Mouse (Mus musculus): ENCODE measurements around the gene Mrm2.
"Not testable (repeated sequence)": the region's sequence is repeated elsewhere in the genome, so short reads cannot be mapped to it uniquely, and the experiment has no call there.

Gene Mrm2

DNA sequence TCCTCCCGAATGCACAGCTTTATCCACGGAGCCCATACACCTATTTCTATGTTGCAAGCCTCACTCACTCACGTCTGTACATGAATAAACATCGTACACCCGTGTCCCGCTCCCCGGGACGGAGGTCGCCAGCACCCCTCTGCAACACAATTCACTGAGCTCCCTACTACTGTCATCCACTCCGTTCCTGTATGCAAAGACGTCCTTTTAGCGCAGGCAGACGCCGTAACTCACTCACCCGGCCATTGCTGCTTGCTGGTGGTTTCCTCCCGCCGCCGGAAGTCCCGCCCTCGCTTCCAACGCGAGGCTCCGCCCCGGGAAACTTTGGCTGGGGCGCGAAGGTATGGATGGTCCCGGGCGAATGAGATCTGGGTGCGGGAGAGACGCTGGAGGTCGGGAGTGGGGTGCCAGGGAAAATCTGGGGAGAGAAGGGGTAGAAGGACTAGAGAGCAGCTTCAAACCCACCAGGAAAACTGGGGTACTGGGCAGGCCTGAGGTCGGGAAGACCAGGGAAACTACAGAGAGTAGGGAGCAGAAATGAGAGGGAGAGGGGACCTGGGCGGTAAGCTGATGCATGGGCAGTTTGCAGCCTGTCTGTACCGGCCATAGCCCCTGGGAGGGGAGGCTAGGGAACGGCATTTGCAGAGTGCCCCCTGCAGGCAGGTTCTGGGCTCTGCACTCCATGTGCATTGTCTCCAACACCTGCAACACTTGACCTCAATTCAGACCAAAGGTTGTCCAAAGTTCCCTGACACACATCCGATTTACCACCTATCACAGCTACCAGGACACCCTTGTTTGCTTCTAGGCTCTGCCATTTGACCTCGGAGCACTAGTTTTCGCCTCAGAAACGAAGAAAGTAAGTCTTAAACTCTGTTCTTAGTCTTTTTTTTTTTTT is at the start of gene Mrm2:
Gene Mrm2 (minus strand): TSS at position 284 of the 898 bp plus-strand sequence.
- in situ Hi-C loops (cut with MboI, MseI), result no loop called here

DNA sequence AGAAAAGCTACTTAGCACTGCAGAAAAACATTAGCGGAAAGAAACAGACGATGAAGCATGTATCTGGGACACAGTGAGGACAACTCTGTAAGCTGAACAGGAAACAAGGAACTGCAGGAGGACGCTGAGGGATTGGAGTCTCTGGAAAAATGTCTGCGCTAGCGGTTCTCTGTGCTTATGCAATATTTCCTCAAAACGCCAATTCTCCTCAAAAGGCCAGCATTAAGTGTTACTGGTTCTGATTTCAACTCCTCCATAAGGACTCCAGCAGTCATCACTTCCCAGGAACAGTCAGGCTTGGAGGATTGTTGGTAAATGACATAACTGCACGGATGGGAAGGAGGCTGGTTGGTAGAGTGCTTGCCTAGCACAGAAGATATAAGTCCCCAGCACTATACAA is 49.5 kb upstream of the Mrm2 start:
- in situ Hi-C loops (cut with MboI, MseI), result no loop called here

DNA sequence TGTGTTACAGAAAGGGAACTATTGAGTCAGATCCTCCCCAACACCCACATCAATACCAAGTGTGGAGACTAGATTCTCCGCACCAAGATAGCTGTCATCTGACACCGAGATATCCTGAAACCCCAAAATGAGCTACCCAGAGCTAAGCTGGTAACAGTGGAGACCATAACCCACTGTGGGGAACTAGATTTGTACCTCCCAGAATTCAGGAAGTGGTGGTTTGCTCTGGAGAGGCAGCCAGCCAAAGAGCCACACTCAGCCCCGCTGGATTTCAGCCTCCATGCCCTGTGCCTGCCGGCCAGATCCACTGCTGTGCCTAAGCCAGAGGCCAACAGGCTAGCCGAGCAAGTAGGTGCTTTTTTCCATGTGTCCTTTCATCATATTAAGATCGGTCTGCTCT is 47.6 kb upstream of the Mrm2 start:
- in situ Hi-C loops (cut with MboI, MseI), result no loop called here

DNA sequence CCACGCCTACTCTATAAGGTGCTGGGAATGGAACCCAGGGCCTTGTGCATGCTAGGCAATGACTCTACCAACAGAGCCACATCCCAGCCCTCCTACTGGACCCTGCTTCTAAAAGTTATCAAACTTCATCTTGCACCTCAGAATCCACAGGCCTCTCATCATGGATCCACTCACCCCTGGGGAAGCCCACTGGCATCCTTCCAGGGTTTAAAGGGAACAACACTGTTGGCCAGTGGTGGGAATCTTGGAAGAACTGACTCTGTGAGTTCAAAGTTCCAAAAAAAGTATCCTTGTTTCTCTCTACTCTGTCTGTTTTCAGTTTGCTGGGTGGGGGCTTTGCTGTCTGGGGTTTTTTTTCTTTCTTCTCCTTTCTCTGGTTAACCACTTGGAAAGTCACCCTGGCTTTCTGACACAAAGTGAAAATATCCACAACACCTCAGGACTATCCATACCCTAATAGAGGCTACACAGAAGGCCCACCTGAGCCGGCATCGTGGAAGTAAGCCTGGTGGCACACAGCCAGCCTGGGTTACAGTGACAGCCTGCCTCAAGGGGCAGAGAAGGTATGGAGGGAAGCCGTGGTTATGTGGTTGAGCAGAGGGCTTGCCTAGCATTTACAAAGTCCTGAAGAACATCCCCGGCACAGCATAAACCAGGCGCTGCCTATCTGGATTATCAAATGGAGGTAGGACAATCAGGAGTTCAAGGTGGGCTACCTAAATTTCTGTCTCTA is 46.6 kb upstream of the Mrm2 start:
- in situ Hi-C loops (cut with MboI, MseI), result no loop called here

DNA sequence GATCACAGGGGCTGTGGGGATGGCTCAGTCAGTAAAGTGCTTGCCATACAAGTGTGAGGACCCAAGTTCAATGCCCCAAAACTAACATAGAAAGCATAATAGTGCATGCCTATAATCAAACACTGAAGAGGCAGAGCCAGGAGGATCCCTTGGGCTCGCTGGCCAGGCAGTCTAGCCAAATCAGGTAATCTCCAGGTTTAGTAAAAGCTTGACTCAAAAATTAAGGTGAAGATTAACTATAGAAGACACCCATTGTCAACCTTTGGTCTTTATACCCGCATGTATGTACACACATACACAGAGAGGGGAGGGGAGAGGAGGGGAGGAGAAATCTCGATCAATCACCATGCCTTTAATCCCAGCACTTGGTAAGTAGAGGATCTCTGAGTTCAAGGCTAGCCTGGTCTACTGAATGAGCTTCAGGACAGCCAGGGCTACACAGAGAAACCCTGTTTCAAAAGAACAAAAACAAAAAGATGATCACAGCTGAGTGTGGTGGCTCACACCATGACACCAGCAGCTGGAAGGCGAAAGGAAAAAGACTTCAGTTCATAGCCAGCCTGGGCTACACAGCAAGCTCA is 43.6 kb upstream of the Mrm2 start:
- in situ Hi-C loops (cut with MboI, MseI), result no loop called here

DNA sequence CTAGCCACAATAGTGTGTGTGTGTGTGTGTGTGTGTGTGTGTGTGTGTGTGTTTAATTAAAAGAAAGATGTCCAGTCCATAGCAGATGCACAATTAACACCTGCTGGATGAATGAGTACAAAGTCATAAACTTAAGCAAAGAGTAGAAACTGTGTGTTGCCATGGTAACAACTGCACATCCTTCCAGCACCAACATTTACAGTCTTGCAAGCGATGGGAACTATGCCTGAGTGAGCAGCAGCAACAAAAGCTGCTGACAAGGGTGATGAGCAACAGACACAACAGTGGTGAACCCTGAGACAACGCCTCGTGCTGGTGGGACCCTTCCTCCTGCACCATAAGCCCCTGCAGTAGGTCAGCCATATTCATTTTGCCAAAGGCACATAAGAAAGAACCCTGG is 42.5 kb upstream of the Mrm2 start:
- in situ Hi-C loops (cut with MboI, MseI), result no loop called here

DNA sequence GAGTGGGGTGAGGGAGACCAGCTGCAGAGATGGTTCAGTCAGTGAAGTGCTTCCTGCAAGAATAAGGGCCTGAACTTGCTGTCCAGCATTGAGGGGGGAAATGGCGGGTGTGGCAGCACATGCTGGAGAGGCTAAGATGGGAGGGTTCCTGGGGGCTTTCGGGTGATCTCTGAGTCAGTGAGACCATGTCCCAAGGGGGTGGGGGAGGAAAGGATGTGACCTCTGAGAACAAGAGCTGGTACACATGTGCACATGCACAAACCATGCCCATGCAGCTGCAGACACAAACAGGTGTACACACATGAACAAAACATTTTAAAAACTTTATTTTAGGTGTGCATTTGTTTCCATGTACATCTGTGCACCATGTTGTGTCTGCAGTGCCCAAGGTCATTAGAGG is 42.0 kb upstream of the Mrm2 start:
- in situ Hi-C loops (cut with MboI, MseI), result no loop called here

DNA sequence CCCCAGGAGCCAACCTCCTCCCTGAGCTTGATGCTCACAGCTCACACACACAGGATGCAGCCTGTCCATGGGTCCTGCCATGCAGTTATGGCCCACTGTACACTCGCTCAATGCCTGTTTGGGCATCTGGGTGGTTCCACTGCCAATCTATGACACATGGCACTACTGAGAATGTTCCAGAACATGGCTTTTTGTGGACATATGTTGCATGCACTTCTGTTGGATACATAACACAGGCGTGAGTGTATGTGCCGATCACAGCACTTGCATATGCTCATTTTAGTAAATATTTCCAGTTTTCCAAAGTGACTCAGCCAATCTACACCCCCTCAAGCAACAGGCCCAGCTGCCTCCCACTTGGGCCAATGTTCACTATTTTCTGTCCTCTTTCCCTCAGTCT is 40.0 kb upstream of the Mrm2 start:
- in situ Hi-C loops (cut with MboI, MseI), result no loop called here

DNA sequence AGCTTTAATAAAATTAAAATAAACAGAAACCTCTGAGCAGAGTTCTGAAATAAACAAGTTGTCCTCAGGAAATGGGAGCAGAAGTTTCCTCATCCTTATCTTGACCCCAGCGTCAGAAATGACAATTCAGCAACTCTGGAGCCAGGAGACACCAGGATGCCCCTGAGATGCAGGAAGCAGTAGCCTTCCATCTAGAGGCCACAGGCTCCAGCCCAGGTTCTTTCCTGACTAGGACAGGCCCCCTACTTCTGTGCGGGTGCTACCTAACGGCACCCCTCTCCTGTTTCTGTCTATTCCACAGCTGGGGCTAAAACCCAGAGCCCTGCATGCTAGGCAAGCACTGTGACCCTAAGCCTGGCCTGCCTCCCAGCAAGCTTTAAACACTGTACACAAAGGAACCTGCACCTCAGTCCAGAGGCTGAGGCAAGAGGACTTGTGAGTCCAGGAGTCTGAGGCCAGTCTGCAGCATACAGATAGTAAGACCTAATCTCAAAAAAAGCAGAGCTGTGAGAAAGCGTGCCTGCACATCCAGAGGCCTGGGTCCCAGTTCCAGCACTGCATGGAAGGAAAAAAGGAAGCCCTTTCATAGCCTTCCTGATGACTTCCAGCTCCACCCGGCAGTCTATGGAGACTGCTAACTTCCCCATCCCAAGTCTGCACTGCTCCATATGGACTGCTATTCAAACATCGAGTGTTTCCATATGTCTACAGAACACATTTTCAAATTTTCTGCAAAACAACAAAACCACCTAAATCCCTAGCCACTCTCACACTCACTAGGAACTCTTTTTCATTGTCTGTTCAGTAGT is 39.0 kb upstream of the Mrm2 start:
- in situ Hi-C loops (cut with MboI, MseI), result no loop called here

DNA sequence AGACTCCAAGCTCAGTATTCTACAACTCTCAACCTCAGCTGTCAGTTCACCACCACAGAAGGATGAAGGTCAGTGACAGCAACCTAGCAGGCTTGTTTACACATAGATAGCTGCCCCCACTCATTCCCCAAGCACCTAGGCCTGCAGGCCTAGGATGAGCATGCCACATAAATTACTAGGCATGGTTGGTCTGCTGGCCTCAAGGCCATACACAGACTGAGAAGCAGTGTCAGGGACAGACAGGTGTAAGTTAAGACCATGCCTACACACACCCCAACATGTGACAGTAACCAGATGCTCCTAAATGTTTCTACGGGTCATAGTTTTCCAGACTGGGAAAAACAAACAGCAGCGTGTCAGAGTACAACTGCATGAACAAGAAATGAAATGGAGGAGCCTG is 37.8 kb upstream of the Mrm2 start:
- in situ Hi-C loops (cut with MboI, MseI), result no loop called here

DNA sequence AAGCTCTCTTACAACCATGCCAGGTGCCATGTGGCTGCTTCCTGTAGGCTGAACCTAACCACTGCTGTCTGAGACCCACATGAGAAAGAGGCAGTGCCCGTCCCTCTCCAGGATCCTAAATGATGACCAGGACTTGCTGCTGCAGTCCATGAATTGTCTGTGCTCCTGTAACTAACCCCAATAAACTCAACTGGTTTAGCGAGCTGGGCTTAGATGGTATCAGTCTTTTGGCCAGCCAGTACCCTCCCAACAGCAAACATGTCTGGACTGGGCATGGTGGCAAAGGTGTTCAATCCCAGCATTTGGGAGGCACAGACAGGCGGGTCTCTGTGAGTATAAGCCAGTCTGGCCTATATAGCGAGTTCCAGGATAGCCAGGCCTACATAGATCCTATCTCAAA is 37.2 kb upstream of the Mrm2 start:
- in situ Hi-C loops (cut with MboI, MseI), result no loop called here

DNA sequence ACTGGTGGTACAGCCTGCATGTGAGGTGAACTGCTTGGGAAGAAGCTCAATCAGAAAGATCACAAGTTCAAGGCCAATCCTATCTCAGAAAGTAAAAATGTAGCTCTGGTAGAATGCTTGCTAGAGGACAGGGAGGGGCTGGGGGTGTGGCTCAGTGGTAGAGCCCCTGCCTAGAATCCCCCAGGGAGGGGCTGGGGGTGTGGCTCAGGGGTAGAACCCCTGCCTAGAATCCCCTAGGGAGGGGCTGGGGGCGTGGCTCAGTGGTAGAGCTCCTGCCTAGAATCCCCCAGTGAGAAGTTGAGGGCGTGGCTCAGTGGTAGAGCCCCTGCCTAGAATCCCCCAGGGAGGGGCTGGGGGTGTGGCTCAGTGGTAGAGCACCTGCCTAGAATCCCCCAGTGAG is 36.4 kb upstream of the Mrm2 start:
- in situ Hi-C loops (cut with MboI, MseI), result not testable (repeated sequence)

DNA sequence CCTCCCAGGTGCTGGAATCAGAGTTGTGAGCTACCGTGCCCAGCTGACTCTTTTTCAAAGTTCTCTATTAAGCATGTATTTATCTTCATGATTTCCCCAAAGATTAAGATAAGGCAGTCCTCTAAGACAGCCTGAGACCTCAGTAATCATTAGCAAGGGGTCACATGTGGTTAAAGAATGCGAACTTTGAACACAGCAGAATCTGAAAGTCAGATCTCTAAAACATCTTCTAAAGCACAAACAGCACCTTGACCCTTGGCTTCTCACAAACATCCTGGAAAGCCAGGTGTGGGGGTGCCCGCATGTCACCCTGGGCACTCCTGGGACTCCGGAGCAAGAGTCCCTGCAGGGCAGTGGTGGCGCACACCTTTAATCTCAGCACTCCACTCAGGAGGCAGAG is 32.7 kb upstream of the Mrm2 start:
- in situ Hi-C loops (cut with MboI, MseI), result no loop called here

DNA sequence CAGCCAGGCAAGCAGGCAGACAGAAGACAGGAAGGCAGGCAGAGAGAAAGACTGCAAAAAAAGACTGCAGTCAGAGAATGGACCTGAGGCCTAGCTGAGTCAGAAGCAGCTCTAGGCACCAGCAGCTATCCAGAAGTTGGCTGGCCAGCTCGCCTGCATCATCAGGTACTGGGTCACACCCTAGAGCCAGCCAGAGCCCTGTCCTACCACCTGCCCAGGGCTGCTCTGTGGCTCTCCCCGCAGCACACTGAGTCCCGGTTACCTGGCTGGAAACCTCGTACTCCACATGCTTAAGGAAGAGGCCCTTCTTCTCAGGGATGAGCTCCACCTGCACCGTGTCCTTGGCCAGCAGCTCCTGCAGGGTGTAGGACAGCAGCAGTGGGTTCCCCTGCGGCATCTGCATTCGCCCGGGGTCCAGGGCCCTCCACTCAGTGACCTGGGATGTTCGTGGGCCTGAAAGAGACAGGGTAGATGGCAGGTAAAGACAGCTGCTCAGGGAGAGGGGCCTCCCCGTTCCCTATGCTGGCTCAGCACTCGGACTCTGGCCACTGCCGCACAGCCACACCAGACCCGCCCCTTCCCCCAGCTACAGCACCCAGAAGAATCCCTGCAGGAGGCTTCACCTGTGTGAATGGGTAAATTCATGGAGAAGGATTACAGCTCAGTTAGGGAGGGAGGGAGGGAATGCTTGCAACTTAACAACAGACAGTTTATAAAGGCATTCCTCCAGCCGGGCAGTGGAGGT is 28.4 kb upstream of the Mrm2 start:
- in situ Hi-C loops (cut with MboI, MseI), result no loop called here

DNA sequence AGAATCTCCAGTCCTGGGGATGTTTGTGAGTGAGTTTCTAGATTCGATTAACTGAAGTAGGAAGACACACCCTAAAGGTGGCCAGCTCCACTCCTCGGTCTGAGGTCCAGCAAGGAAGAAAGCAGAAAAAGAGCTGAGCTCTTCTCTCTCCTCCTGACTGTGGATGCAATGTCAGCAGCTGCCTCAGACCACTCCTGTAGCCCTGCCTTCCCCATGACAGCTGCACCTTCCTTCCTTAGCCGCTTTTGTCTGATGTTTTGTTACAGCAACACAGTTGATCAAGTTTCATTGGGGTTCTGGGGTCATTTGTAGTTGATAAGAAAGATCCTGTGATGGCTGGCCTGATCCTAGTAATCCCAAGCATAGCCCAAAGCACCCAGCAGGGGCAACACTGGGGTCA is 25.8 kb upstream of the Mrm2 start:
- in situ Hi-C loops (cut with MboI, MseI), result no loop called here

DNA sequence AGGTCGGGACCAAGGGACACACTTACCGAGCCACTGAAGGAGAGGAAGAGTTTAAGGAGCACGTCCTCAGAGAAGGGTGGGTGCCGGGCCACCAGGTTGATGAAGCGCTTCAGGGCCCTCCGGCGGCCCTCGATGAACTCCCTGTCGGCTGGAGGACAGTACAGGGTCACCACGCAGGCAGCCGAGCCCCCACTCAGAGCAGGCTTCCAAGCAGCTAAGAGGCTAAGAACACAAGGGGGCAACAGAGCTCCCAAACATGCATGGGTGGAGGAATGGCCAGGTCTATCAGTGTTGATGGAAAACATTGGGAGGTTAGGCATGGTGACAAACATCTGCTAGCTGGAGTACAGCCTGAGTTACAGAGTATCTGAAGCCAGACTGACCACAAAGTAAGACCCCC is 24.2 kb upstream of the Mrm2 start:
- in situ Hi-C loops (cut with MboI, MseI), result no loop called here

DNA sequence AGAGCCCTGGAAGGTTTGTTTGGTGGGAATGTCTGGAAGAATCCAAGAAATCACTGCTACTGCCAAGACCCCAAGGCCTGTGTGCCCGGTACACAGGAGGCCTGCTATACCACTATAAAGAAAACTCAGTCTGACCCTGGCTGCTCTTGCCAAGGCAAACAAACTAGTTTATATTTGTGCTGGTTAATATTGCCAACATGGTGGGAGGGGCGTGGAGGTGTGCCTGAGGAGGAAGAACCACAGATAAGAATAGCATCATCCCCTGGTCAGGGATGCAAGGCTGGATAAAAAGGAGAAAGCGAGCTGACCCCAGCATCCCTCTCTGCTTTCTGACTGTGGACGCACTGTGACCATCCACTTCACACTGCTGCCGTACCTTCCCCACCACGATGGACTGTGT is 20.7 kb upstream of the Mrm2 start:
- in situ Hi-C loops (cut with MboI, MseI), result no loop called here

DNA sequence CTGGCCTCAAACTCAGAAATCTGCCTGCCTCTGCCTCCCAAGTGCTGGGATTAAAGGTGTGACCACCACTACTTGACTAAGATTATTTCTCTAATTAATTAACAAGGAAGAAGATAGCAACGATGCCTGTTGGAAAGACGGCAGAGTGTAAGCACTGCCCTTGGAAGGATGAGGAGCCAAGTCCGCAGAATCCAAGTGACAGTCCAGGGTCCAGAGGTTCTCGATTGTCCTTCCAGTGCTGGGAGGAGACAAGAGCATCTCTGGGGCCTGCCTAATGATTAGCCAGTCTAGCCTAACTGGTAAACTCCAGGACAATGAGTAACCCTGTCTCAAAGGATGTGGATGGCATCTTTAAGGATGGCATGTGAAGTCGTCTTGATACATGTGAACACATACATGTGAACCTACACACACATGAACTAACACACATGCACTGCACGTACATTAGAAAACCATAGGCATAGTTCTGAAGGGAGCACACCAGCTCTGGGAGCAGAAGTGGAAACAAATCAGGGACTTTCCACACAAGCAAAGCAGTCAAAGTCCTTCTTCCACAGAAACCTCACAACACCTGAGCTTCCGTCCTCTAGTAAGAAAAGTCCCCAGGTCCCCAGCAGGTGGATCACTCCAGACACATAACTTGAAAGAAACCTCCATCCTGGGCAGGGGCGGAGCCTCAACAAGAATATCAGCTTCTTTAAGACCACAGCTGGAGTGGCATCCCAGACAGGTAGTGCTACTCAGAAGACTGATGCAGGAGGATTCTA is 19.2 kb upstream of the Mrm2 start:
- in situ Hi-C loops (cut with MboI, MseI), result no loop called here

DNA sequence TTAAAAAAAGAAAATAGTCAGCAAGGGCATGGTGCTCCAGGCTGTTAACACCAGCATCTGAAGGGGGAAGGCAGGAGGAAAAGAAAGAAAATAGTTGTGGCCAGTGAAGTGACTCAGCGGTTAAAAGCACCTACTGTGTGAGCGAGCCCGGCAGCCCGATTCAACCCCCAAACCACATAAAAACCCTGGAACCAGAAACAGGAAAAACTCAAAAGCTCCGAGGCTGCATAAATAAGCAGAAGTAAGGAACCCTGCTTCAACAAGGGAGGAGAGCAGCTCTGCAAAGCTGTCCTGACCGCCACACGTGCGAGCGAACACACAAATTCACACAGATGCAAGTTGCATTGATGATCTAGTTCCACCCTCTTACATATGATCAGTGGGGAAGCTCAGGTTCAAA is 18.2 kb upstream of the Mrm2 start:
- in situ Hi-C loops (cut with MboI, MseI), result no loop called here

DNA sequence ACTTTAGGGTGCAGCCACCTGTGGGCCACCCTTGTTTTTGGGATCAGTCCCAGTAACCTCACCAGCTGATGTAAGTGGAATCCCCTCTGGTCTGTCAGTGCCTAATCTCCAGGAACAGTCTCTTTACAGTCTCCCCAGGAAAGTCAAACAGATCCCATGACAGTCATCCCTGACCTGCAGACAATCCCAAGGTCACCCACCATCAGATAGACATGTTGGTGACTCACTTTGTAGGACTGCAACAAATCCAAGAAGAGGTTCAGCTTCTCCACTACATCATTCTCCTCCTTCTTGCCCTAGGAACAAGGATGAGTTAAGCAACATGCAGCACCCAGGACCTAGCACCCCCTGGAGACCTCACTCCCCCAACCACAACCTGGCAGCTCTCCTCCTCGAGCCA is 14.4 kb upstream of the Mrm2 start:
- in situ Hi-C loops (cut with MboI, MseI), result no loop called here

DNA sequence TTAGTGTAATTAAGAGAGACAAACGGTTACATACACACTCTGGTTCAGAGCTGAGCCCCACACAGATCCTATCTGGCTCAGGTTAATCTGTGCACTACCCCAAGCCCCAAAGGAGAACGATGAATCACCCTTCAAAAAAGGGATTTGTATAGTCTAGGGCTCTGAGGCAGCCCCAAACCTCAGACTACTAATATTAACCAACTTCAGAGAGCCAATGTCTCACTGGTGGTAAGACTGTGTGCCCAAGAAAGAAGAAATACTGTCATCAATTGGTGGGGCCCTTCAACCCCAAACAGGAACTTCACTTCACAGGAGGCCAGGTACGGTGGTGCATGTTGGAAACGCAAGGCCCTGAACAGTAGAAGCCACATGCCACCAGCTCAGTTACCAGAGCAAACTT is 13.5 kb upstream of the Mrm2 start:
- in situ Hi-C loops (cut with MboI, MseI), result no loop called here

Measured in T-helper 1 cell (primary cell).